Mouse (Mus musculus): ENCODE data around the gene Ltf.

DNA sequence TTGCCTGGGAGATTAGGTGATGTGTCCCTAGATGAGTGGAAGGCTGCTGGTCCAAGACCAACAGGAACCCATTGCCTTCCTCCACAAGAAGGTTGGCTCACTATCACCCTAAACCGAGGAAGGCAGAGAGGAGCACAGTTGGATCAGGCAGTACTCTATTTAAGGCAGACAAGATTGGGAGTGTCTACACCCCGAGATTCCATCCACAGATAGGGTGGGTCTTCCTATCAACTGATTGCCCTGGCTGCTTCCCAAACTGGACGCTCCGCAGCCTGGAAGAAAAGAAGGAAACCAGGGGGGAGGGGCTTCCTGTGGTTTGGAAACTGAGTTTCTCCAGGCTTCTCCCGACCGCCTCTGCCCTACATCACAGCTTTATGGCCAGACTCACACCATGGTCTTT lies 28.9 kb upstream of the Ltf start, which contains the start of gene Rtp3:
- no peak for TF ChIP-seq GATA1 (IDR thresholded peaks at IDR 0.05; ENCODE audit: borderline replicate concordance, low read length)
- TF ChIP-seq FLI1 (IDR thresholded peaks at IDR 0.05; ENCODE audit: low read length): no peak

Data from megakaryocyte, embryonic 14.5 days (primary cell).